Mouse (Mus musculus): ENCODE results near the gene Cdh23.

- no peak for TF ChIP-seq GATA1 (IDR thresholded peaks at IDR 0.05; ENCODE audit: borderline replicate concordance, low read length)
- no peak for TF ChIP-seq FLI1 (IDR thresholded peaks at IDR 0.05; ENCODE audit: low read length)
Measured at GRCm38 (mm10) chr10:60525081-60525480, 171.2 kb downstream of the Cdh23 start.
